Mouse (Mus musculus) hindbrain, embryonic 13.5 days (tissue): ENCODE data around the gene Vmn2r-ps159. TPM values are rescaled to one million over a fixed set of nuclear protein-coding genes. Genes with fewer than 3 reads are reported as not detected.
"Not testable (repeated sequence)": the region's sequence is repeated elsewhere in the genome, so short reads cannot be mapped to it uniquely, and the experiment has no call there.

Source experiments
- ATAC-seq: fragments of 200-750 bp; cut with Nextera tagmentation; 2 replicates; pipeline ENCODE4 v1.8.0; 2017; ENCODE audit warnings: moderate TSS enrichment; ENCODE audit not compliant: low FRiP score
- H3K27ac ChIP-seq: fragments of 300-500 bp; sonication (generic); 2 replicates; pipeline ENCODE4 v1.5.1; 2015; ENCODE audit warnings: inconsistent platforms, mild to moderate bottlenecking, moderate library complexity
- H3K27me3 ChIP-seq: fragments of 300-500 bp; sonication (generic); 2 replicates; pipeline ENCODE4 v1.6.1; 2015; ENCODE audit warnings: mild to moderate bottlenecking, inconsistent platforms
- H3K36me3 ChIP-seq: fragments of 300-500 bp; sonication (generic); 2 replicates; pipeline ENCODE4 v1.6.1; 2015; ENCODE audit warnings: mild to moderate bottlenecking, inconsistent platforms
- H3K4me1 ChIP-seq: fragments of 300-500 bp; sonication (generic); replicated peaks from 2 replicates; pipeline ENCODE4 v1.6.1; 2015; ENCODE audit warnings: inconsistent platforms
- H3K4me2 ChIP-seq: fragments of 300-500 bp; sonication (generic); 2 replicates; pipeline ENCODE4 v1.6.1; 2015; ENCODE audit warnings: inconsistent platforms, mild to moderate bottlenecking, moderate library complexity
- H3K4me3 ChIP-seq: fragments of 300-500 bp; sonication (generic); 2 replicates; pipeline ENCODE4 v1.5.1; 2015; ENCODE audit warnings: mild to moderate bottlenecking, inconsistent platforms
- H3K9ac ChIP-seq: fragments of 300-500 bp; sonication (generic); 2 replicates; pipeline ENCODE4 v1.6.1; 2015; ENCODE audit warnings: mild to moderate bottlenecking, inconsistent platforms
- H3K9me3 ChIP-seq: fragments of 300-500 bp; sonication (generic); 2 replicates; pipeline ENCODE4 v1.6.1; 2016; ENCODE audit warnings: inconsistent platforms
- WGBS: fragments of 180-500 bp; shearing (Covaris S2); methylation state at CpG from one replicate; pipeline ENCODE4 v1.1.7; 2015; 5-methylcytosine and 5-hydroxymethylcytosine counted together
- polyA plus RNA-seq: library from polyadenylated mRNA; unstranded; fragments of >200 nt; fragmentation: Nextera tagmentation; extraction: Ambion mirVana; gene quantifications from 2 replicates; pipeline ENCODE4 v1.2.1, GENCODE M21; 2015

Vmn2r-ps159 gene
- polyA plus RNA-seq = not detected in 2 replicates

DNA sequence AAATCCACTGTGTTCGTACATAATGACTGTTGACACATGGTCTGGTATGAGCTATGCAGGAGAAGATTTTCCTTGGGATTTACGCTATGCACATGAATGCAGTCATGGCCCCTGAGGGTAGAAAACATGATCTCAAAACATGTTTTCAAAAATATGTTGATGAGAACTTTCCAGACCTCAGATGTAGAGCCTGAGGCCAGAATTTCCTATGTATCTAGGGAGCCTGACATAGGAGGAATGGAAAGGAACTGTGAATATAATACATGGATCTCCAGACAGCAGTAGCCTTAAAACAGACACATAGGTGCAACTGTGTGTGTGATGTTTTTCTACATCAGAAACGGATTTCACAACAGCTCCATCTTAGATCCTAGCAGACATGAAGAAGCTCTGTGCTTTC, at the start of gene Vmn2r-ps159:
TSS of gene Vmn2r-ps159 (plus strand) at position 301 of the 400 bp plus-strand sequence.
- H3K9me3 ChIP-seq, H3K36me3 ChIP-seq, H3K4me3 ChIP-seq, ATAC-seq, H3K27me3 ChIP-seq, H3K27ac ChIP-seq, H3K4me2 ChIP-seq, H3K4me1 ChIP-seq, H3K9ac ChIP-seq: not testable (repeated sequence)
- WGBS = 74% methylated on average over 3 of the region's 3 CpGs

DNA sequence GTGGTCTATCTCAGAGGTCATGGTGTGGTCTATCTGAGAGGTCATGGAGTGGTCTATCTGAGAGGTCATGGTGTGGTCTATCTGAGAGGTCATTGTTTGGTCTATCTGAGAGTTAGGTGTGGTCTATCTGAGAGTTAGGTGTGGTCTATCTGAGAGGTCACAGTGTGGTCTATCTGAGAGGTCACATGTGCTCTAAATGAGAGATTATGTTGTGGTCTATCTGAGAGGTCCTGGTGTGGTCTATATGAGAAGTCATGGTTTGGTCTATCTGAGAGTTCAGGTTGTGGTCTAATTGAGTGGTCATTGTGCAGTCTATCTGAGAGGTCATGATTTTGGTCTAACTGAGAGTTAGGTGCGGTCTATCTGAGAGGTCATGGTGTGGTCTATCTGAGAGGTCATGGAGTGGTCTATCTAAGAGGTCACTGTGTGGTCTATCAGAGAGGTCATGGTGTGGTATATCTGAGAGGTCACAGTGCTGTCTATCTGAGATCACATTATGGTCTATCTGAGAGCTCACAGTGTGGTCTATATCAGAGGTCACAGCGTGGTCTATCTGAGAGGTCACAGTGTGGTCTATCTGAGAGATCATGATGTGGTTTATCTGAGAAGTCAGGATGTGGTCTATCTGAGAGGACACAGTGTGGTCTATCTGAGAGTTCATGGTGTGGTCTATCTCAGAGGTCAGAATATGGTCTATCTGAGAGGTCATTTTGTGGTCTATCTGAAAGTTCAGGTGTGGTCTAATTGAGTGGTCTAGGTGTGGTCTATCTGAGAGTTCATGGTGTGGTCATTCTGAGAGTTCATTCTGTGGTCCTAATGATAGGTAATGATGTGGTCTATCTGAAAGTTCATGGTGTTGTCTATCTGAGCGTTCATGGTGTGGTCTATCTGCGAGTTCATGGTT, 10.9 kb downstream of the Vmn2r-ps159 start:
- H3K36me3 ChIP-seq, H3K4me2 ChIP-seq, H3K27ac ChIP-seq, H3K4me3 ChIP-seq, H3K9ac ChIP-seq, ATAC-seq, H3K4me1 ChIP-seq, H3K27me3 ChIP-seq: not testable (repeated sequence)
- H3K9me3 ChIP-seq = peaks cover 34% of the 10 kb centered on the region
- WGBS = 81% methylated on average over 4 of the region's 4 CpGs

DNA sequence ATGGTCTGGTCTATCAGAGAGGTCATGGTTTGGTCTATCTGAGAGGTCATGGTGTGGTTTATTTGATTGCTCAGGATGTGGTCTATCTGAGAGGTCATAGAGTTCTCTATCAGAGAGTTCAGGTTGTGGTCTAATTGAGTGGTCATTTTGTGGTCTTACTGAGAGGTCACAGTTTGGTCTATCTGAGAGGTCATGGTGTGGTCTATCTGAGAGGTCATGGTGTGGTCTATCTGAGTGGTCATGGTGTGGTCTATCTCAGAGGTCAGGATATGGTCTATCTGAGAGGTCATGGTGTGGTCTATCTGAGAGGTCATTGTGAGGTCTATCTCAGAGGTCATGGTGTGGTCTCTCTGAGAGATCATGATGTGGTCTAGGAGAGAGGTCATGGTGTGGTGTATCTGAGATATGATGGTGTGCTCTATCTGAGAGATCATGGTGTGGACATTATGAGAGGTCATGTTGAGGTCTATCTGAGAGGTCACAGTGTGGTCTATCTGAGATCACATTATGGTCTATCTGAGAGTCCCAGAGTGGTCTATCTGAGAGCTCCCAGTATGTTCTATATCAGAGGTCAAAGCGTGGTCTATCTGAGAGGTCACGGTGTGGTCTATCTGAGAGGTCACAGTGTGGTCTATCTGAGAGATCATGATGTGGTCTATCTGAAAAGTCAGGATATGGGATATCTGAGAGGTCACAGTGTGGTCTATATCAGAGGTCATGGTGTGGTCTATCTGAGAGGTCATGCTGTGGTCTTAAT, 11.8 kb downstream of the Vmn2r-ps159 start:
- peaks cover 31% of the 10 kb centered on the region for H3K9me3 ChIP-seq
- peak; percentile 85 for ATAC-seq
- 71% methylated on average over 2 of the region's 2 CpGs for WGBS
- H3K27ac ChIP-seq = no peak overlapping the region
- H3K9ac ChIP-seq = no peak overlapping the region
- no peak overlapping the region for H3K4me2 ChIP-seq
- no peaks in the 10 kb centered on the region for H3K27me3 ChIP-seq
- no peaks in the 10 kb centered on the region for H3K36me3 ChIP-seq
- H3K4me1 ChIP-seq = no peaks in the 10 kb centered on the region
- H3K4me3 ChIP-seq = no peak overlapping the region

DNA sequence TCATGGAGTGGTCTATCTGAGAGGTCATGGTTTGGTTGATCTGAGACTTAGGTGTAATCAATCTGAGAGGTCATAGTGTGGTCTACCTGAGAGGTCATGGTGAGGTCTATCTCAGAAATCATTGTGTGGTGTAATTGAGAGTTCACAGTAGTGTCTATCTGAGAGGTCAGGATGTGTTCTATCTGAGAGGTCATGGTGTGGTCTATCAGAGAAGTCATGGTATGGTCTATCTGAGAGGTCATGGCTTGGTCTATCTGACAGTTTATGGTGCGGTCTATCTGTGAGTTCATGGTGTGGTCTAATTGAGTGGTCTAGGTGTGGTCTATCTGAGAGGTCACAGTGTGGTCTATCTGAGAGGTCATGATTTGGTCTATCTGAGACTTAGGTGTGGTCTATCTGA, 12.4 kb downstream of the Vmn2r-ps159 start:
- Histone ChIP-seq H3K4me2 (no peak overlapping the region), H3K27ac (no peak overlapping the region), H3K27me3 (no peaks in the 10 kb centered on the region), H3K9me3 (peaks cover 31% of the 10 kb centered on the region), H3K4me1 (no peaks in the 10 kb centered on the region), H3K9ac (no peak overlapping the region), H3K36me3 (no peaks in the 10 kb centered on the region), H3K4me3 (no peak overlapping the region)
- peak; percentile 17; the same call in 1 of the 2 replicates for ATAC-seq
- WGBS = 72% methylated on average over 1 of the region's 1 CpGs

DNA sequence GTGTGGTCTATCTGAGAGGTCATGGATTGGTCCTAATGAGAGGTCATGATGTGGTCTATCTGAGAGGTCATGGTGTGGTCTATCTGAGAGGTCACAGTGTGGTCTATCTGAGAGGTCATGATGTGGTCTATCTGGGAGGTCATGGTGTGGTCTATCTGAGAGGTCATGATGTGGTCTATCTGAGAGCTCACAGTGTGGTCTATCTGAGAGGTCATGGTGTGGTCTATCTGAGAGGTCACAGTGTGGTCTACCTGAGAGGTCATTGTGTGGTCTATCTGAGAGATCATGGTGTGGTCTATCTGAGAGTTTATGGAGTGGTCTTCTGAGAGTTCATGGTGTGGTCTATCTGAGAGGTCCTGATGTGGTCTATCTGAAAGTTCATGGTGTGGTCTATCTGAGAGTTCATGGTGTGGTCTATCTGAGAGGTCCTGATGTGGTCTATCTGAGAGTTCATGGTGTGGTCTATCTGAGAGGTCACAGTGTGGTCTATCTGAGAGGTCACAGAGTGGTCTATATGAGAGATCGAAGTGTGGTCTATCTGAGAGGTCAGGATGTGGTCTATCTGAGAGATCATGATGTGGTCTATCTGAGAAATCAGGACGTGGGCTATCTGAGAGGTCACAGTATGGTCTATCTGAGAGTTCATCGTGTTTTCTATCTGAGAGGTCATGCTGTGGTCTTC, 26.0 kb downstream of the Vmn2r-ps159 start:
- peaks cover 14% of the 10 kb centered on the region; the same call in 1 of the 2 replicates for H3K9me3 ChIP-seq
- not testable (repeated sequence) for H3K4me3 ChIP-seq, H3K9ac ChIP-seq, H3K27ac ChIP-seq, H3K4me2 ChIP-seq, H3K36me3 ChIP-seq, H3K4me1 ChIP-seq, H3K27me3 ChIP-seq
- 0 out of 2 replicates have a peak, but pooled peaks have one; percentile 69 for ATAC-seq
- 72% methylated on average over 3 of the region's 3 CpGs for WGBS

Other genes starting within 250 kb of the Vmn2r-ps159 start
- 32.1 and 32.7 TPM in 2 replicates for gene 9430015G10Rik, start 221.1 kb upstream of the Vmn2r-ps159 start, polyA plus RNA-seq
- 0.53 and 0.66 TPM in 2 replicates for gene Rnf223, start 200.6 kb upstream of the Vmn2r-ps159 start, polyA plus RNA-seq
- gene Agrn, start 133.6 kb upstream of the Vmn2r-ps159 start, polyA plus RNA-seq = 120 and 132 TPM in 2 replicates
- gene Isg15, start 130.3 kb upstream of the Vmn2r-ps159 start, polyA plus RNA-seq = 1.4 and 1.7 TPM in 2 replicates
- 4.9 and 6.8 TPM in 2 replicates for gene AW011738, start 127.8 kb upstream of the Vmn2r-ps159 start, polyA plus RNA-seq
- gene Perm1, start 115.2 kb upstream of the Vmn2r-ps159 start, polyA plus RNA-seq = 2.5 and 2.7 TPM in 2 replicates
- 26.4 and 26.6 TPM in 2 replicates for gene Plekhn1, start 96.2 kb upstream of the Vmn2r-ps159 start, polyA plus RNA-seq
- 49.0 and 53.7 TPM in 2 replicates for gene Noc2l, start 95.1 kb upstream of the Vmn2r-ps159 start, polyA plus RNA-seq
- gene Samd11, start 75.4 kb upstream of the Vmn2r-ps159 start, polyA plus RNA-seq = 2.8 and 3.1 TPM in 2 replicates